Mouse (Mus musculus): Measurements from ENCODE around the gene Ppara.

- TF ChIP-seq CTCF (IDR thresholded peaks at IDR 0.05; ENCODE audit: low read depth), result no peak
- no peak for TF ChIP-seq EP300 (IDR thresholded peaks at IDR 0.05; ENCODE audit: low read depth)
Measured at GRCm38 (mm10) chr15:85686641-85687395, 48.0 kb upstream of the Ppara start.

Data from liver, embryonic 14.5 days (tissue).